Mouse (Mus musculus): ENCODE results near the gene Agtrap. TPM values are rescaled to one million over a fixed set of nuclear protein-coding genes. Genes with fewer than 3 reads are reported as not detected.

Agtrap gene
- total and polyA plus RNA-seq, 2 experiments from 2014 or later: 6.6 to 8.6 TPM

DNA sequence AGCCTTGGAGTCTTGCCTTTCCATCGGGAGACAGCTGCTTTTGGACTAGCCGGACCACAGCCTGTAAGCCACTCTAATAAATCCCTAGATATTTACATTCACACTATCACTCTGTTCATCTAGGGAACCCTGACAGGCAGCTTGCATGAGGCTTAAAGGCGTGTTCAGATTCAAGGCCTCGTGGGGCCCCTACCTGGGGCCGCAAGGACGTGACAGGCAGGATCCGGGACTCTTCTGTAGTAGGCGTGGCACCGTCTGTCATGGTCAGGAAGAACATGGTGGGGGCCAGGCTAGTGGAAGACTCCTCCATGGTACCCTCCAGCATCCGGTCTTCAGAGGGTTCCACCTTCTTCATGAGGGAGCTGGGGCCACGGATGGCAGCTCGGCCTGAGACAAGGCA, 24.7 kb upstream of the Agtrap start:
- DNase-seq (ENCODE audit: low spot score): no peak
- 91% methylated on average over 12 of the region's 12 CpGs for WGBS
- no peak for TF ChIP-seq CTCF (IDR thresholded peaks at IDR 0.05)
- H3K9me3 ChIP-seq (ENCODE audit: low read length): no peaks in the 10 kb centered on the region
- H3K4me1 ChIP-seq (ENCODE audit: insufficient read depth, low read length): peaks cover 4% of the 10 kb centered on the region; the same call in 1 of the 2 replicates
- no peak overlapping the region for H3K4me3 ChIP-seq (ENCODE audit: low read depth, low read length)
- no peak for ATAC-seq (ENCODE audit: low FRiP score)
- peaks cover 15% of the 10 kb centered on the region; the same call in 1 of the 2 replicates for H3K36me3 ChIP-seq (ENCODE audit: insufficient read depth, low read length)
- H3K27me3 ChIP-seq (ENCODE audit: insufficient read depth, low read length): no peaks in the 10 kb centered on the region
- H3K9ac ChIP-seq (replicated peaks; ENCODE audit: low read length, poor library complexity, severe bottlenecking): no peak overlapping the region
- H3K27ac ChIP-seq (ENCODE audit: low read depth, low read length): no peak overlapping the region
- no peak overlapping the region for H3K4me2 ChIP-seq (ENCODE audit: low read depth, low read length, poor library complexity, severe bottlenecking)

DNA sequence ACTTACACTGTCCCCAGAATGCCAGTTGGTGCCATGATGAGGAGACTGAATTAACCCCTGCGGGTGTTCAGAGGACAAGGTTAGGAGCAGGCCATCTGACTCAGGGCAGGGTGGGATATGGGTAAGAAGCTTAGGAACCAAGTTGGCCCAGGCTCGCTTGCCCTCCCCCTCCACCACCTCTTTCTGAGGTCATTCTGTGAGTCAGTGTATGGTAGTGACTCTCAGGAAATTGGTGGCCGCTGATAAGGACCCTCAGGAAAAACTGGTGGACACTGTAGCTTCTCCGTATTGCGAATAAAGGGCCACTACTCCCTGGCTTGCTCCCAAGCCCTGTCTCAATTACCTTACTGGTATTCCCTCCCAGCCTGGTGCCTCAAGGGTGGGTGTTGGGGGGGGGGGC, 21.4 kb upstream of the Agtrap start:
- no peak for ATAC-seq (ENCODE audit: low FRiP score)
- no peak for DNase-seq (ENCODE audit: low spot score)
- Histone ChIP-seq H3K4me2 (ENCODE audit: low read depth, low read length, poor library complexity, severe bottlenecking) (no peak overlapping the region), H3K9ac (replicated peaks; ENCODE audit: low read length, poor library complexity, severe bottlenecking) (no peak overlapping the region), H3K4me3 (ENCODE audit: low read depth, low read length) (no peak overlapping the region), H3K9me3 (ENCODE audit: low read length) (no peaks in the 10 kb centered on the region), H3K27me3 (ENCODE audit: insufficient read depth, low read length) (no peaks in the 10 kb centered on the region), H3K4me1 (ENCODE audit: insufficient read depth, low read length) (no peaks in the 10 kb centered on the region), H3K36me3 (ENCODE audit: insufficient read depth, low read length) (peaks cover 15% of the 10 kb centered on the region), H3K27ac (ENCODE audit: low read depth, low read length) (no peak overlapping the region)
- TF ChIP-seq CTCF (IDR thresholded peaks at IDR 0.05): no peak
- WGBS: 83% methylated on average over 5 of the region's 5 CpGs

DNA sequence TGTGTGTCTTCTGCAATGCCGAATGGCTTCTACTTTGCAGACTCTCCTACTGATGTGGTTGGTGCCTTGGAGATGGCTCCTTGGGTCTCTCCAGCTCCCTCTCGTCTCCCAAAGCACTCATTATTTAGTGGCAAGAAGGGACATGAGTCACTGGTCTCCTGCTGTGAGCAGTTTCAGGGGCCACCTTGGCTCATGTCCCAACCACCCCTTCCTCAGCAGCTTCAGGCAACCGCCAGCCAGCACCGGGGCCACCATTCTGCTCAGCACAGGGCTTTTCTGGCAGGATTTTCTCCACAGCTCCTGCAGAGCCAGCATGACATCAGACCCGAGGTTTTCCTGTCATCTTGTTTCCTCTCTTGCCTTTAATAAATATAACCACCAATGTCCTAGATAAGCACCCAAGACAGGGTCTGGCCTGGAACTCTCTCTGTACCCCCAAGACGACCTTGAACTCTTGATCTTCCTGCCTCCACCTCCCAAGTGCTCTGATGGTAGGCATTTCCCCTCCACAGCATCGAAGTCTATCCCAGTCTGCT, 20.8 kb upstream of the Agtrap start:
- DNase-seq (ENCODE audit: low spot score) (no peak), ATAC-seq (ENCODE audit: low FRiP score) (no peak)
- no peak overlapping the region for H3K9ac ChIP-seq (replicated peaks; ENCODE audit: low read length, poor library complexity, severe bottlenecking)
- no peak overlapping the region for H3K4me3 ChIP-seq (ENCODE audit: low read depth, low read length)
- no peaks in the 10 kb centered on the region for H3K4me1 ChIP-seq (ENCODE audit: insufficient read depth, low read length)
- peaks cover 15% of the 10 kb centered on the region for H3K36me3 ChIP-seq (ENCODE audit: insufficient read depth, low read length)
- H3K27ac ChIP-seq (ENCODE audit: low read depth, low read length): no peak overlapping the region
- no peak for TF ChIP-seq CTCF (IDR thresholded peaks at IDR 0.05)
- H3K27me3 ChIP-seq (ENCODE audit: insufficient read depth, low read length): no peaks in the 10 kb centered on the region
- no peak overlapping the region for H3K4me2 ChIP-seq (ENCODE audit: low read depth, low read length, poor library complexity, severe bottlenecking)
- 67% methylated on average over 7 of the region's 7 CpGs for WGBS
- no peaks in the 10 kb centered on the region for H3K9me3 ChIP-seq (ENCODE audit: low read length)

DNA sequence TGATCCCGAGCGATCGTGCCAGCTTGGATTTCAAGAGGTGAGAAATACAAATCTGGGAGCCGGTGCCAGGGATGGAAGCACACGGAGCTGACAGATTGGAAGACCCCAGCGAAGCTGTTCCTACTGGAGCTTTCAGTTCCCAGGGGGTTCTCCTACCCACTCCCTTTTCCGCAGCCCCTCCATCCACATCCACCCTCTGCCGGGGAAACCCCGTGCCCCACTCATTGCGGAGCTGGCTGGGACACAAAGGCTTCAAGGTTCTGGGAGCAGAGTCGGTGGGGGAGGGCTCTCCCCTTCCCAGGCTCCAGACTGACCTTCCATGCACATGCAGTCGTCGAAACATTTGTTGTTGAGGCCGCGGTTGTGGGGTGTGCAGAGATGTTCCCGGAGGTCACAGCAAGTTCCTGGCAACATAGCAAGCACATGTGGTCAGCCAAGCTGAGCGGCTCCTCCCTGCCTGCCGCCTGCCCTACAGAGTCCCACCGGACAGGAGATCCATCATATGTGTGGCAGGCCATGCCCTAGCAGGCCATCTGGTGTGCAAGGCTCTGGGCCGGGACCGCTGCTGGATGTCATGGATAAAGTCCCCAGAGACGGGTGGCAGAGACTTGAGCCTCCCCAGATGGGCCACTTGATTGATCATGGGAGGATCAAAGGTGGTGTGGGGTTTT, 19.9 kb upstream of the Agtrap start:
- 71% methylated on average over 22 of the region's 22 CpGs for WGBS
- TF ChIP-seq CTCF (IDR thresholded peaks at IDR 0.05): no peak
- ATAC-seq (ENCODE audit: low FRiP score) (peak; percentile 28), DNase-seq (ENCODE audit: low spot score) (peak; percentile 65)
- Histone ChIP-seq H3K4me1 (ENCODE audit: insufficient read depth, low read length) (no peaks in the 10 kb centered on the region), H3K27ac (ENCODE audit: low read depth, low read length) (no peak overlapping the region), H3K27me3 (ENCODE audit: insufficient read depth, low read length) (no peaks in the 10 kb centered on the region), H3K4me2 (ENCODE audit: low read depth, low read length, poor library complexity, severe bottlenecking) (no peak overlapping the region), H3K4me3 (ENCODE audit: low read depth, low read length) (no peak overlapping the region), H3K36me3 (ENCODE audit: insufficient read depth, low read length) (peaks cover 12% of the 10 kb centered on the region), H3K9me3 (ENCODE audit: low read length) (no peaks in the 10 kb centered on the region), H3K9ac (replicated peaks; ENCODE audit: low read length, poor library complexity, severe bottlenecking) (0 out of 2 replicates have a peak overlapping the region, but pooled peaks have one; percentile 29)

DNA sequence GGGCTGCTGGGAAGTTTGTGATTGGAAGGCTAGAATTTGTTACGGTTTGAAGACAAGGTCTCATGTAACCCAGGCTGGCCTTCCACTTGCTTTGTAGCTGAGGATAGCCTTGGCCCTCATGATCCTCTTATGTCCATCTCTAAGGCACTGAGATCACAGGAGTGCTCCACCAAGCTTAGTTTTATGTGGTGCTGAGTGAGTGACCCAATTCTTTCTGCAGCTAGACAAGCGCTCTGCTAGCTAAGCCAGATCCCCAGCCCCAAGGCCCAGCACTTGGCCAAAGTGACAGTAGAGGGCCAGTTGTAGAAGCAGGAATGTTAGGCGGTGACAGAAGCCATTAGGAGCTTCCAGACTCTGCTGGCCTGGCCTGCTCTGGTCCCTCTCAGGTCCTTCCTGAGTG, 16.3 kb upstream of the Agtrap start:
- H3K9ac ChIP-seq (replicated peaks; ENCODE audit: low read length, poor library complexity, severe bottlenecking): no peak overlapping the region
- H3K27me3 ChIP-seq (ENCODE audit: insufficient read depth, low read length): no peaks in the 10 kb centered on the region
- no peaks in the 10 kb centered on the region for H3K4me1 ChIP-seq (ENCODE audit: insufficient read depth, low read length)
- H3K4me3 ChIP-seq (ENCODE audit: low read depth, low read length): no peak overlapping the region
- peaks cover 11% of the 10 kb centered on the region for H3K36me3 ChIP-seq (ENCODE audit: insufficient read depth, low read length)
- TF ChIP-seq CTCF (IDR thresholded peaks at IDR 0.05): no peak
- H3K9me3 ChIP-seq (ENCODE audit: low read length): no peaks in the 10 kb centered on the region
- ATAC-seq (ENCODE audit: low FRiP score): no peak
- no peak overlapping the region for H3K4me2 ChIP-seq (ENCODE audit: low read depth, low read length, poor library complexity, severe bottlenecking)
- H3K27ac ChIP-seq (ENCODE audit: low read depth, low read length): no peak overlapping the region
- DNase-seq (ENCODE audit: low spot score): no peak
- 91% methylated on average over 3 of the region's 3 CpGs for WGBS

DNA sequence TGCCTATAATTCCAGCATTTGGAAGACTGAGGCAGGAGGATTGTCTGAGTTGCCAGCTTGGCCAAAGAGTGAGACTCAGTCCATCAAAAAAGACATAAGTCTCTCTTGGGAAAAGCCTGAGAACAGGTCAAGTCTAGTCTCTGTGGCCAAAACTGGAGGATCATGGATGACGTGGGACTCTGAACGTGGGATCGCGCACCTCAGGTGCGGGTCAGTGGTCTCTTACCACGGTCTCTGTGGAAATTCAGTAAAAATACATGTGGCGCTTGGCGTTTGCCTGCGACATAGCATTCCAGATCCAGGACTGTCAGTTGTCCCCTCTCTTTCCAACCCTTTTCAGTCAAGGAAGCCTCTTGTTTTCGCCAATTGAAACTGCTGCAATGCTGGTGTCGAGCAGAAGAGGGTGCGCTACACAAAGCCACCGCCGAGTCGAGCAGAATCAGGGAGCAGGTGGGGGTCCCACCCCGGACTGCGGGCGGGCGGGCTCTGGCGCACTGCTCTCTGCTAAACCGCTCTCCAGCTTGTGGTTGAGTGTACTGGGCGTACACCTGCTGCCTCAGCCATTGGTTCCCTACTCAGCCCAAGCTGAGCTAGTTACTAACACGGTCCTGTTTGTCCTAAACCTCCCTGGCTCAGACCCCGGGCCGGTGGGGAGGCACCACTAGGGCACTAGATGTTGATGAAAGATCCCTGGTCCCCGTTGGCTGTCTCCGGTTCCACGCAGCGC, 14.1 kb upstream of the Agtrap start:
- TF ChIP-seq CTCF (IDR thresholded peaks at IDR 0.05): peak; percentile 78
- H3K36me3 ChIP-seq (ENCODE audit: insufficient read depth, low read length): peaks cover 2% of the 10 kb centered on the region; the same call in 1 of the 2 replicates
- H3K9ac ChIP-seq (replicated peaks; ENCODE audit: low read length, poor library complexity, severe bottlenecking): peak overlapping the region; percentile 15; the same call in 1 of the 2 replicates
- H3K4me2 ChIP-seq (ENCODE audit: low read depth, low read length, poor library complexity, severe bottlenecking): peak overlapping the region; percentile 32
- 21% methylated on average over 29 of the region's 29 CpGs for WGBS
- no peaks in the 10 kb centered on the region for H3K9me3 ChIP-seq (ENCODE audit: low read length)
- no peaks in the 10 kb centered on the region for H3K4me1 ChIP-seq (ENCODE audit: insufficient read depth, low read length)
- DNase-seq (ENCODE audit: low spot score): peak; percentile 78
- H3K27ac ChIP-seq (ENCODE audit: low read depth, low read length): peak overlapping the region; percentile 48; the same call in 1 of the 2 replicates
- no peaks in the 10 kb centered on the region for H3K27me3 ChIP-seq (ENCODE audit: insufficient read depth, low read length)
- H3K4me3 ChIP-seq (ENCODE audit: low read depth, low read length): no peak overlapping the region
- ATAC-seq (ENCODE audit: low FRiP score): peak; percentile 90
